Mouse (Mus musculus): Measurements from ENCODE around the gene Entr1. TPM values are rescaled to one million over a fixed set of nuclear protein-coding genes. Genes with fewer than 3 reads are reported as not detected.

Gene Entr1
- polyA plus RNA-seq, 1 experiment: 49.1 TPM

DNA sequence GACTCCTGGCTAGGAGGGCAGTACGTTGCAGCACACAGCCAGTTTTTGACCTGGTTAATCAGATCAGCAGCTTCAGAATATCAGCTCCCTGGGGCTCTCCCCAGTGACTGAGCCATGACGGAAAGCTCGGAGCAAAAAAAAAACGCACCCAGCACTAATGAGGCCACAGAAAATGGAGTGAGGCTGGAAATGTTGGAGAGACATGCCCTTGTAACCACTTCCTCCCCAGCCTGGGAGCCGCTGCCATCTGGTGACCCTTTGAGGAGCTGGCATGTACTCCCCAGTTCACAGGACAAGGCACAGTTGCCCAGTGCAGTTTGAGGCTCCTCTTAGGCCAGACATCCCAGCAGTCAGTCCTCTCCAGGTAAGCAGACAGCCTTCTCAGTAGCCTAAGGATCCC, 21.0 kb upstream of the Entr1 start:
- peaks cover 11% of the 10 kb centered on the region for H3K79me3 ChIP-seq (ENCODE audit: low read depth)

GRCm38 (mm10) chr2:26409362-26409761, 20.2 kb upstream of the Entr1 start:
- H3K4me3 ChIP-seq (ENCODE audit: insufficient read depth, poor library complexity, severe bottlenecking): no peak overlapping the region
- TF ChIP-seq MAX (IDR thresholded peaks at IDR 0.05) (no peak), MYOG (IDR thresholded peaks at IDR 0.05; ENCODE audit: control insufficient read depth, extremely low read depth, insufficient read length) (no peak), CTCF (IDR thresholded peaks at IDR 0.05; ENCODE audit: control insufficient read depth, insufficient read depth, insufficient read length) (no peak), FOSL1 (IDR thresholded peaks at IDR 0.05; ENCODE audit: insufficient read depth, low read length, poor library complexity, severe bottlenecking) (no peak), MYOD1 (IDR thresholded peaks at IDR 0.05; ENCODE audit: control insufficient read depth, insufficient read length, low read depth) (no peak), CEBPB (IDR thresholded peaks at IDR 0.05; ENCODE audit: low read depth) (no peak), USF1 (IDR thresholded peaks at IDR 0.05; ENCODE audit: low read depth) (no peak)

More for the DNA sequence above, 21.0 kb upstream of the Entr1 start:
- no peaks in the 10 kb centered on the region for H3K27me3 ChIP-seq (ENCODE audit: control insufficient read depth, insufficient read depth, insufficient read length)
- H3K36me3 ChIP-seq (ENCODE audit: control insufficient read depth, insufficient read depth): peaks cover 33% of the 10 kb centered on the region
- TF ChIP-seq CTCF (IDR thresholded peaks at IDR 0.05; ENCODE audit: control insufficient read depth, insufficient read depth, insufficient read length) (peak; percentile 16), MAX (IDR thresholded peaks at IDR 0.05) (no peak)
- no peak overlapping the region for H3K4me3 ChIP-seq (ENCODE audit: insufficient read depth, poor library complexity, severe bottlenecking)
- no peak overlapping the region for H3ac ChIP-seq (ENCODE audit: control insufficient read depth, insufficient read length, low read depth)
- peaks cover 36% of the 10 kb centered on the region for H3K79me2 ChIP-seq (ENCODE audit: control insufficient read depth, insufficient read depth)

DNA sequence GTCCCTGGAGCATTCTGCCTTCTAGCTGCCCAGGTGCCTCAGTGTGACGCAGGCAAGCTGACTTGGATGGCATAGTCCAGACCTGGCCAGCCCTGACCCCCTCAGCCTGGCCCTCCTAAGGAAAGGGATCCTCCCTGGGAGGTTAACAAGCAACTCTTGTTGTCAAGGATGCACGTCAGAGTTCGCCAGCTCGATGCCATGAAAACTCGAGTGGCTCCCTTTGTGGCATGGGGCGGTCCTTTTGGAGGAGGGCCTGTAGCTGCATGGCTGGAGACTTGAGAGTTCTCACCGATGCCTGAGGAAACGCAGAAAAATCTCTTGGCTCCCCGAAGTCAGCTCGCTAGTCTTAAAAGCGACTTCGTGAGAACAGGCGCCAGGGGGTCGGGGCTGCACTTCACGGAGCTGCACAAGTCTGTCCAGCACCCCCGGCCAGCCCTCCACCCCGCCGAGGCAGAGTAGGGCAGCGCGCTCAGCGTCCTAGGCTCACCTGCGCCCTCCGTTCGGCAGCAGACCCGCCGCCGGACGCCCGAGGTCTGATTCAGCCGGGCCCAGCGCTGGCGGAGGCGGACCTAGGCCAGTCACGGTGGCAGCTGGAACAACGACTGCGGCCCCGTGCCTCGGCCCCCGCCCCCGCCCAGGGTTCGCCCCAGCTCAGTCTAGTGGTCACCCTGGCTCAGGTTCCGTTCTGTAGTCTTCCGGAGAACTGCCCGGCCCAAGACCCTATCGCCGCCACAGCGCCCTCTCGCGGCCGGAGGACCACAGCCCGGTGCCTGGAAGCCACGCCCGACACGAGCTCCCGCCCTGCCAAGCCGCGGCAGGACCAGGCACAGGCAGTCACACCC, 19.6 kb upstream of the Entr1 start, which contains the start of gene Inpp5e:
Gene Inpp5e (minus strand): TSS at position 689 of the 842 bp plus-strand sequence.
- H3K79me3 ChIP-seq (ENCODE audit: low read depth): peaks cover 11% of the 10 kb centered on the region
- peak within 1 kb of the TSS; percentile 75 for H3K4me3 ChIP-seq (ENCODE audit: insufficient read depth, poor library complexity, severe bottlenecking)
- no peaks in the 10 kb centered on the region for H3K27me3 ChIP-seq (ENCODE audit: control insufficient read depth, insufficient read depth, insufficient read length)
- peak within 1 kb of the TSS; percentile 90 for H3ac ChIP-seq (ENCODE audit: control insufficient read depth, insufficient read length, low read depth)
- peak; percentile 99 for TF ChIP-seq CTCF (IDR thresholded peaks at IDR 0.05; ENCODE audit: control insufficient read depth, insufficient read depth, insufficient read length)
- no peak for TF ChIP-seq USF1 (IDR thresholded peaks at IDR 0.05; ENCODE audit: low read depth)
- H3K79me2 ChIP-seq (ENCODE audit: control insufficient read depth, insufficient read depth): peaks cover 42% of the 10 kb centered on the region
- peaks cover 23% of the 10 kb centered on the region for H3K36me3 ChIP-seq (ENCODE audit: control insufficient read depth, insufficient read depth)

More at GRCm38 (mm10) chr2:26409362-26409761, 20.2 kb upstream of the Entr1 start:
- peaks cover 28% of the 10 kb centered on the region for H3K36me3 ChIP-seq (ENCODE audit: control insufficient read depth, insufficient read depth)
- H3K79me3 ChIP-seq (ENCODE audit: low read depth): peaks cover 11% of the 10 kb centered on the region
- H3K27me3 ChIP-seq (ENCODE audit: control insufficient read depth, insufficient read depth, insufficient read length): no peaks in the 10 kb centered on the region
- H3K79me2 ChIP-seq (ENCODE audit: control insufficient read depth, insufficient read depth): peaks cover 42% of the 10 kb centered on the region
- H3ac ChIP-seq (ENCODE audit: control insufficient read depth, insufficient read length, low read depth): no peak overlapping the region

GRCm38 (mm10) chr2:26403306-26403705, 14.2 kb upstream of the Entr1 start:
- TF ChIP-seq USF1 (IDR thresholded peaks at IDR 0.05; ENCODE audit: low read depth) (no peak), MYOG (IDR thresholded peaks at IDR 0.05; ENCODE audit: control insufficient read depth, extremely low read depth, insufficient read length) (no peak), CEBPB (IDR thresholded peaks at IDR 0.05; ENCODE audit: low read depth) (no peak), MYOD1 (IDR thresholded peaks at IDR 0.05; ENCODE audit: control insufficient read depth, insufficient read length, low read depth) (no peak), MAX (IDR thresholded peaks at IDR 0.05) (no peak), CTCF (IDR thresholded peaks at IDR 0.05; ENCODE audit: control insufficient read depth, insufficient read depth, insufficient read length) (no peak), FOSL1 (IDR thresholded peaks at IDR 0.05; ENCODE audit: insufficient read depth, low read length, poor library complexity, severe bottlenecking) (no peak)
- Histone ChIP-seq H3K4me3 (ENCODE audit: insufficient read depth, poor library complexity, severe bottlenecking) (no peak overlapping the region), H3K79me2 (ENCODE audit: control insufficient read depth, insufficient read depth) (peaks cover 38% of the 10 kb centered on the region), H3K36me3 (ENCODE audit: control insufficient read depth, insufficient read depth) (peaks cover 21% of the 10 kb centered on the region), H3K79me3 (ENCODE audit: low read depth) (peaks cover 11% of the 10 kb centered on the region), H3K27me3 (ENCODE audit: control insufficient read depth, insufficient read depth, insufficient read length) (no peaks in the 10 kb centered on the region), H3ac (ENCODE audit: control insufficient read depth, insufficient read length, low read depth) (no peak overlapping the region)

DNA sequence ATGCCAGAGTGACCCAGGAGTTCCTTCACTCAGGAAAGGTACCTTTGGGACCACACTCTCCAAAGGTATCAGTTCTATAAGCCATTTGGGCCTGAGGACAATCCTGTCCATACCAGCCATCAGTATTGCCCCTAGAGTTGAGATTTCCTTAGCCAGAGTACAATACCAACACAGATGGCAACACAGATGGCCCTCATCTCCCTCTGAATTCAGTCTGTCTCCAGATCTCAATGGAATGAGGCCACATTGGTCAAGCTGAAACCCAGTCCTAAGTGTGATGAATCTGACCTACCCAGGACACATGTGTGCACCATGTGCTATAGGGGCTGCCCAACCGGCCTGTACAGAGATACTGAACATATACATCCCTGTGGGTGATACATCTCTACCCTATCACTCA, 13.1 kb upstream of the Entr1 start:
- Histone ChIP-seq H3K79me2 (ENCODE audit: control insufficient read depth, insufficient read depth) (peaks cover 28% of the 10 kb centered on the region), H3K79me3 (ENCODE audit: low read depth) (peaks cover 10% of the 10 kb centered on the region), H3ac (ENCODE audit: control insufficient read depth, insufficient read length, low read depth) (no peak overlapping the region), H3K36me3 (ENCODE audit: control insufficient read depth, insufficient read depth) (peaks cover 32% of the 10 kb centered on the region), H3K27me3 (ENCODE audit: control insufficient read depth, insufficient read depth, insufficient read length) (no peaks in the 10 kb centered on the region), H3K4me3 (ENCODE audit: insufficient read depth, poor library complexity, severe bottlenecking) (no peak overlapping the region)
- no peak for TF ChIP-seq FOSL1 (IDR thresholded peaks at IDR 0.05; ENCODE audit: insufficient read depth, low read length, poor library complexity, severe bottlenecking)
- no peak for TF ChIP-seq MYOG (IDR thresholded peaks at IDR 0.05; ENCODE audit: control insufficient read depth, extremely low read depth, insufficient read length)
- no peak for TF ChIP-seq CEBPB (IDR thresholded peaks at IDR 0.05; ENCODE audit: low read depth)
- TF ChIP-seq MAX (IDR thresholded peaks at IDR 0.05): no peak
- TF ChIP-seq CTCF (IDR thresholded peaks at IDR 0.05; ENCODE audit: control insufficient read depth, insufficient read depth, insufficient read length): no peak
- TF ChIP-seq USF1 (IDR thresholded peaks at IDR 0.05; ENCODE audit: low read depth): no peak
- no peak for TF ChIP-seq MYOD1 (IDR thresholded peaks at IDR 0.05; ENCODE audit: control insufficient read depth, insufficient read length, low read depth)

- no peaks in the 10 kb centered on the region for H3K27me3 ChIP-seq (ENCODE audit: control insufficient read depth, insufficient read depth, insufficient read length)
- no peak overlapping the region for H3K4me3 ChIP-seq (ENCODE audit: insufficient read depth, poor library complexity, severe bottlenecking)
- H3K36me3 ChIP-seq (ENCODE audit: control insufficient read depth, insufficient read depth): peaks cover 44% of the 10 kb centered on the region
- no peak for TF ChIP-seq MAX (IDR thresholded peaks at IDR 0.05)
- TF ChIP-seq CTCF (IDR thresholded peaks at IDR 0.05; ENCODE audit: control insufficient read depth, insufficient read depth, insufficient read length): no peak
- no peak for TF ChIP-seq MYOD1 (IDR thresholded peaks at IDR 0.05; ENCODE audit: control insufficient read depth, insufficient read length, low read depth)
- no peak for TF ChIP-seq CEBPB (IDR thresholded peaks at IDR 0.05; ENCODE audit: low read depth)
- no peak for TF ChIP-seq USF1 (IDR thresholded peaks at IDR 0.05; ENCODE audit: low read depth)
- no peak for TF ChIP-seq MYOG (IDR thresholded peaks at IDR 0.05; ENCODE audit: control insufficient read depth, extremely low read depth, insufficient read length)
- no peak for TF ChIP-seq FOSL1 (IDR thresholded peaks at IDR 0.05; ENCODE audit: insufficient read depth, low read length, poor library complexity, severe bottlenecking)
- H3K79me2 ChIP-seq (ENCODE audit: control insufficient read depth, insufficient read depth): peaks cover 15% of the 10 kb centered on the region
- H3ac ChIP-seq (ENCODE audit: control insufficient read depth, insufficient read length, low read depth): no peak overlapping the region
- H3K79me3 ChIP-seq (ENCODE audit: low read depth): peaks cover 6% of the 10 kb centered on the region
Measured at GRCm38 (mm10) chr2:26401023-26401422, 11.9 kb upstream of the Entr1 start.

Measured in C2C12 (cell line).